Mouse (Mus musculus) neural tube, embryonic 13.5 days (tissue): ENCODE data around the gene Exog. TPM values are rescaled to one million over a fixed set of nuclear protein-coding genes. Genes with fewer than 3 reads are reported as not detected.

Source experiments
- ATAC-seq: fragments of 200-750 bp; cut with Nextera tagmentation; 2 replicates; pipeline ENCODE4 v1.8.0; 2017; ENCODE audit warnings: low read depth, mild to moderate bottlenecking, moderate TSS enrichment, moderate library complexity
- H3K27ac ChIP-seq: fragments of 300-500 bp; sonication (generic); replicated peaks from 2 replicates; pipeline ENCODE4 v1.5.1; 2015; ENCODE audit warnings: moderate library complexity, mild to moderate bottlenecking, inconsistent platforms
- H3K27me3 ChIP-seq: fragments of 300-500 bp; sonication (generic); 2 replicates; pipeline ENCODE4 v1.6.1; 2015; ENCODE audit warnings: mild to moderate bottlenecking, inconsistent platforms
- H3K36me3 ChIP-seq: fragments of 300-500 bp; sonication (generic); 2 replicates; pipeline ENCODE4 v1.6.1; 2015; ENCODE audit warnings: mild to moderate bottlenecking, inconsistent platforms
- H3K4me1 ChIP-seq: fragments of 300-500 bp; sonication (generic); replicated peaks from 2 replicates; pipeline ENCODE4 v1.6.1; 2015; ENCODE audit warnings: inconsistent platforms
- H3K4me2 ChIP-seq: fragments of 300-500 bp; sonication (generic); 2 replicates; pipeline ENCODE4 v1.6.1; 2015; ENCODE audit warnings: inconsistent platforms, mild to moderate bottlenecking, moderate library complexity
- H3K4me3 ChIP-seq: fragments of 300-500 bp; sonication (generic); 2 replicates; pipeline ENCODE4 v1.5.1; 2015; ENCODE audit warnings: mild to moderate bottlenecking, inconsistent platforms
- H3K9ac ChIP-seq: fragments of 300-500 bp; sonication (generic); 2 replicates; pipeline ENCODE4 v1.6.1; 2015; ENCODE audit warnings: moderate library complexity, mild to moderate bottlenecking, inconsistent platforms
- H3K9me3 ChIP-seq: fragments of 300-500 bp; sonication (generic); 2 replicates; pipeline ENCODE4 v1.6.1; 2016; ENCODE audit warnings: inconsistent platforms
- WGBS: fragments of 180-500 bp; shearing (Covaris S2); methylation state at CpG from one replicate; pipeline ENCODE4 v1.1.7; 2015; 5-methylcytosine and 5-hydroxymethylcytosine counted together
- polyA plus RNA-seq: library from polyadenylated mRNA; unstranded; fragments of >200 nt; fragmentation: Nextera tagmentation; extraction: Ambion mirVana; gene quantifications from 2 replicates; pipeline ENCODE4 v1.2.1, GENCODE M21; 2015

Gene Exog
- polyA plus RNA-seq = 45.4 and 47.2 TPM in 2 replicates

DNA sequence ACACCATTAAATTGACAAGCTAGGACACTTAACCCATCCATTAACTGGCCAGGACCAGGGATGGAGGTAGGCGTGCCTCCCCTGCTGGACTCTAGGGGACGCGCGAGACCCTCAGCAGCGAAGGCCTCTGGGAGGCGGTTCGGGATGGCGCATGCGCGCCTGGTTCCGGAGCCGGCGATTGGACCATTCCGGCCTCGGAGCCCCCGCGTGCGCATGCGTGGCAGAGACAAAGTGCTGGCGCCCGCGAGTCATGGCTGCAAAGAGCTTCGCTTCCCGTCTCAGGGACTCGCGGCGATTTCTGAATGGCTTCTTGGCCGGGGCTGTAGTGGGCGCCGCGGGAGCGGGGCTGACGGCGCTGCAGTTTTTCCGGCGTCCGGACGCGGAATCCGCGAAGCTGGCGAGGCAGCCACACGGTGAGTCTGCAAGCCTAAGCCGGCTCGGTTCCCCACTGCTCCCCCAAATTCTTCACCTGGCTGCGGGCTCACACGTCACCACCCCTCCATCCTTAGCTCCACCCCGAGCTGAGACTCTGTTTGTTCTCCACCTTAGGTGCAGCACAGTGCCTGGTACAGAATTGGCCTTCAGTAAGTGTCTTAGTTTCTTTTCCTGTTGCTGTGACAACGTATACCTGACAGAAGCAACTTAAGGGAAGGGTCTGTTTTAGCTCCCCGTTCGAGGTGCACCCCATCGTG lies at the start of gene Exog:
Gene Exog, plus strand, starts transcription at position 206 of the 692 bp plus-strand sequence.
- ATAC-seq = peak; percentile 94
- no peaks in the 10 kb centered on the region for H3K9me3 ChIP-seq
- H3K4me3 ChIP-seq = peak within 1 kb of the TSS; percentile 80
- peaks cover 16% of the 10 kb centered on the region for H3K4me1 ChIP-seq
- peak within 1 kb of the TSS; percentile 80 for H3K27ac ChIP-seq
- H3K36me3 ChIP-seq = peaks cover 41% of the 10 kb centered on the region
- H3K9ac ChIP-seq = peak within 1 kb of the TSS; percentile 93
- H3K4me2 ChIP-seq = peak within 1 kb of the TSS; percentile 88
- no peaks in the 10 kb centered on the region for H3K27me3 ChIP-seq
- under 1% methylated on average over 52 of the region's 52 CpGs for WGBS

GRCm38 (mm10) chr9:119401351-119401750 lies 43.4 kb upstream of the Exog start:
- Histone ChIP-seq H3K9me3 (no peaks in the 10 kb centered on the region), H3K36me3 (no peaks in the 10 kb centered on the region; the same call in 1 of the 2 replicates), H3K27me3 (no peaks in the 10 kb centered on the region), H3K4me3 (peak overlapping the region; percentile 93), H3K27ac (peak overlapping the region; percentile 100), H3K4me1 (peaks cover 40% of the 10 kb centered on the region), H3K4me2 (peak overlapping the region; percentile 82), H3K9ac (peak overlapping the region; percentile 100)
- ATAC-seq = no peak
- WGBS = 4% methylated on average over 7 of the region's 7 CpGs

GRCm38 (mm10) chr9:119401801-119402214 lies 42.9 kb upstream of the Exog start, which contains the start of gene Acvr2b:
TSS of gene Acvr2b (plus strand) at chr9:119402118.
- H3K4me1 ChIP-seq = peaks cover 43% of the 10 kb centered on the region
- no peaks in the 10 kb centered on the region for H3K9me3 ChIP-seq
- no peaks in the 10 kb centered on the region for H3K27me3 ChIP-seq
- ATAC-seq = peak; percentile 95
- WGBS = 0% methylated on average over 21 of the region's 32 CpGs
- peak within 1 kb of the TSS; percentile 100 for H3K9ac ChIP-seq
- H3K27ac ChIP-seq = peak within 1 kb of the TSS; percentile 100
- no peaks in the 10 kb centered on the region; the same call in 1 of the 2 replicates for H3K36me3 ChIP-seq
- H3K4me3 ChIP-seq = peak within 1 kb of the TSS; percentile 93
- peak within 1 kb of the TSS; percentile 82 for H3K4me2 ChIP-seq

DNA sequence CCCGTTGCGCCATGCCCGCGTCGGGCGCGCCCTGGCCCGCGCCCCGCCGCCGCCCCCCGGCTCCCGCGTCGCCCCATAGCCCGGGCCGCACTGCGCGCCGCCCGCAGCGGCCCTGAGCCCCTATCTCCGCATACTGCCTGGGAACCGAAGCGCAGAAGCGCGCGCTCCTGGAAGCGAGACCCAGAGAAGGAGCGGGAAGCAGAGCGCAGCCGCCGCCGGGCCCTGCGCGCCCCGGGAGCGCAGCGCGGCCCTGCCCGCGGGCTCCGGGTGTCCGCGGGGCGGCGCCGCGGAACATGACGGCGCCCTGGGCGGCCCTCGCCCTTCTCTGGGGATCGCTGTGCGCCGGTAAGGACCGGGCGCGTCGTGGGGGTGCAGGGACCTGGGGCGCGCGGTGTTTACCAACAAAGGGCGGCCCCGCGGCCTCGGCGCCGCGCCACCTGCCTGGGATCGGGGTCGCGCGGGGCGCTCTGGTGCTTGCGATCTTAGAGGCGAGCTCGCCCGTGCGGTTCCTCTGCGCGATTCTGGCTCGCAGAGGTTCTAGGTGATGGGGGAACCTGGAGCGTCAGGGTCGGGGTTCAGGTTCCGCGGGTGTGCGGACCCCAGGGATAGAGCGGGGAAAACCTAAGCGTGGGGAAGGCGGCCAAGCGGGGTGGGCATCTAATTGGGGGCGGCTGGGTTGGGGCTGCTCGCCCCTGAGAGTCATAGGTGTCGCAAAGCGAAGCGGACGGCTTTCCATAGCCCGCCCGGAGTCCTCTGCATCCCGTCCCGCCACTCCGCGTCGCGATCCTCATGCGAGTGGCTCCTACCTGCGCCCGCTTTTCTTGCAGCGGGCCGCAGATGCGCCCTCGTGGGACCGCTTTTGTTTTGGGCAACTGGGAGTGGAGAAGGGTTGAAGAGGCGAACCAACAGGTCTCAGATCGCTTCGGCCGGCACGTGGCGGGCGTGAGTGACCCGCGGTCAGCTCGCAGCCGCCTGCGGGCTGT lies 42.2 kb upstream of the Exog start:
- H3K4me3 ChIP-seq = peak overlapping the region; percentile 93
- peaks cover 45% of the 10 kb centered on the region for H3K4me1 ChIP-seq
- no peaks in the 10 kb centered on the region for H3K27me3 ChIP-seq
- no peaks in the 10 kb centered on the region for H3K9me3 ChIP-seq
- H3K36me3 ChIP-seq = no peaks in the 10 kb centered on the region; the same call in 1 of the 2 replicates
- H3K27ac ChIP-seq = peak overlapping the region; percentile 100
- peak overlapping the region; percentile 82 for H3K4me2 ChIP-seq
- H3K9ac ChIP-seq = peak overlapping the region; percentile 100
- under 1% methylated on average over 126 of the region's 127 CpGs for WGBS
- ATAC-seq = peak; percentile 62

DNA sequence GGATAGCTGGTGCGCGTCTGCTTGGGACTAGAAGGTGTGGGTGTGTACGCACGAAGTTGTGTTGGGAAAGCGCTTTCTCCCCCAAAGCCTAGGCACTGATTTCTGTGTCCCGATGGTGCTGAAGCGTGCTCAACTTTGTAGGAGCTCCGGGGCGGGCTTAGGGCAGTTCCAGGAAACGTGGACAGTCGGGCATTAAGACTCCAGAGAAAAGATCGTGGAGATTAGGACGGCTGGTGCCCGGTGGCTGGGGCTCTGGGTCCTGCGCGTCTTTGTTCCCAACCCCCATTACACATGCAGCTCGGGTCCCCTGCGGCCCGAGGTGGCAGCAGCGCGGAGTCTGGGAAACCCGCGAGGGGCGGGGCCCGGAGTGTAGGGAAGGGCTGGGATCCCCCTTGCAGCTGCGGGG lies 41.5 kb upstream of the Exog start:
- H3K9ac ChIP-seq = peak overlapping the region; percentile 100
- H3K4me2 ChIP-seq = peak overlapping the region; percentile 82
- no peaks in the 10 kb centered on the region for H3K27me3 ChIP-seq
- peak; percentile 56 for ATAC-seq
- no peaks in the 10 kb centered on the region; the same call in 1 of the 2 replicates for H3K36me3 ChIP-seq
- H3K4me3 ChIP-seq = peak overlapping the region; percentile 93
- H3K9me3 ChIP-seq = no peaks in the 10 kb centered on the region
- WGBS = under 1% methylated on average over 26 of the region's 26 CpGs
- H3K4me1 ChIP-seq = peaks cover 52% of the 10 kb centered on the region
- peak overlapping the region; percentile 100 for H3K27ac ChIP-seq

GRCm38 (mm10) chr9:119404090-119404489 lies 40.7 kb upstream of the Exog start:
- WGBS = 68% methylated on average over 5 of the region's 5 CpGs
- Histone ChIP-seq H3K4me2 (peak overlapping the region; percentile 82), H3K4me3 (peak overlapping the region; percentile 93), H3K36me3 (no peaks in the 10 kb centered on the region; the same call in 1 of the 2 replicates), H3K9ac (peak overlapping the region; percentile 100), H3K4me1 (peaks cover 60% of the 10 kb centered on the region), H3K27ac (no peak overlapping the region), H3K9me3 (no peaks in the 10 kb centered on the region), H3K27me3 (no peaks in the 10 kb centered on the region)
- no peak for ATAC-seq

- H3K9me3 ChIP-seq = no peaks in the 10 kb centered on the region; the same call in 1 of the 2 replicates
- H3K4me1 ChIP-seq = peaks cover 54% of the 10 kb centered on the region
- no peak overlapping the region for H3K9ac ChIP-seq
- H3K4me2 ChIP-seq = no peak overlapping the region
- H3K36me3 ChIP-seq = peaks cover 12% of the 10 kb centered on the region
- 90% methylated on average over 15 of the region's 15 CpGs for WGBS
- no peak overlapping the region for H3K4me3 ChIP-seq
- no peaks in the 10 kb centered on the region for H3K27me3 ChIP-seq
- 0 out of 2 replicates have a peak overlapping the region, but pooled peaks have one; percentile 9 for H3K27ac ChIP-seq
- no peak for ATAC-seq
Measured at GRCm38 (mm10) chr9:119407884-119408283, 36.9 kb upstream of the Exog start.

DNA sequence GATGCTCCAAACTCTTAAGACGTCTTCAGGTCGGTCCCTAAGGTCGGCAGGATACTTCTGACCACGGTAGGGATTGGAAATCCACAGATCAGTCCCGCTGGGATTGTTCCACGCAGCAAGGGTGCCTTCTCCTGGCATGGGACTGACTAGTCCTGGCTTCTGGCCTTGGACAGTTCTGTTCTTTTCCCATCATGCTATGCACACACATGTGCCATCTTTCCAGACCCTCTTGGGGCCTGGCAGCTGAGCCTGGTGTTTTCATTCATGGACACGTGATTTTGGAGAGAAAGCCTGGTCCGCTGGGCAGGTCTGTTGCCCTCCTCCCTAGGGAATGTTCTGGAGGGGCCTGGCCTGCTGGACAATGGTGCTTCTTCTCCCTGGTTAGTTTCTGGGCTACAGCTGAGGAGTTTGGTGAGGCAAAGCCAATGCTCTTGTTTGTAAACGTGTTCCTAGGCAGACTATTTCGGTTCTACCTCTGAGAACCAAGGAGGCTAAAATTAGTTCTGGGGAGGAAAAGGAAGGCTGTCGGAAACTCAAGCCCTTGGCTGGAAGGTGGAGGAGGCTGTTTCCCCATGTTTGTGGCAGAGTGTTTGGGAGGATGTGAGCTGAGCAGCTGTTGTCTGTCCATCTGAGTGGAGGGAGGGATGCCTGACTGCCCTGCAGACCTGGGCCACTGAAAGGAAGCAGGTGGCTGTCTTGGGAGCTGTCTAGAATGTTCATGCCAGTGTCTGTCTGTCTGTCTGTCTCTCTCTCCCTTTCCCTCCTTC lies 35.7 kb upstream of the Exog start:
- Histone ChIP-seq H3K36me3 (peaks cover 16% of the 10 kb centered on the region), H3K27ac (0 out of 2 replicates have a peak overlapping the region, but pooled peaks have one; percentile 9), H3K4me1 (peaks cover 46% of the 10 kb centered on the region), H3K9ac (no peak overlapping the region), H3K9me3 (no peaks in the 10 kb centered on the region; the same call in 1 of the 2 replicates), H3K4me2 (no peak overlapping the region), H3K4me3 (no peak overlapping the region), H3K27me3 (no peaks in the 10 kb centered on the region)
- WGBS = 79% methylated on average over 11 of the region's 11 CpGs
- ATAC-seq = no peak

GRCm38 (mm10) chr9:119409864-119410263 lies 34.9 kb upstream of the Exog start:
- Histone ChIP-seq H3K27me3 (no peaks in the 10 kb centered on the region), H3K36me3 (peaks cover 16% of the 10 kb centered on the region), H3K27ac (no peak overlapping the region), H3K9ac (no peak overlapping the region), H3K4me1 (peaks cover 39% of the 10 kb centered on the region), H3K4me3 (no peak overlapping the region), H3K4me2 (no peak overlapping the region), H3K9me3 (no peaks in the 10 kb centered on the region; the same call in 1 of the 2 replicates)
- no peak for ATAC-seq
- 82% methylated on average over 5 of the region's 5 CpGs for WGBS

- 0 out of 2 replicates have a peak overlapping the region, but pooled peaks have one; percentile 5 for H3K27ac ChIP-seq
Measured at GRCm38 (mm10) chr9:119418025-119418424, 26.7 kb upstream of the Exog start.

GRCm38 (mm10) chr9:119419852-119420438 lies 24.8 kb upstream of the Exog start:
- H3K4me2 ChIP-seq = no peak overlapping the region
- H3K9ac ChIP-seq = no peak overlapping the region
- no peak overlapping the region for H3K4me3 ChIP-seq
- H3K27ac ChIP-seq = no peak overlapping the region
- H3K4me1 ChIP-seq = peaks cover 63% of the 10 kb centered on the region
- H3K36me3 ChIP-seq = no peaks in the 10 kb centered on the region
- no peaks in the 10 kb centered on the region for H3K27me3 ChIP-seq
- no peak for ATAC-seq
- no peaks in the 10 kb centered on the region for H3K9me3 ChIP-seq
- 85% methylated on average over 12 of the region's 12 CpGs for WGBS

More at GRCm38 (mm10) chr9:119418025-119418424, 26.7 kb upstream of the Exog start:
- ATAC-seq = no peak
- Histone ChIP-seq H3K36me3 (0 out of 2 replicates have a peak, but pooled peaks cover 3% of the 10 kb centered on the region), H3K4me2 (no peak overlapping the region), H3K27me3 (no peaks in the 10 kb centered on the region), H3K4me3 (no peak overlapping the region), H3K9me3 (no peaks in the 10 kb centered on the region), H3K9ac (no peak overlapping the region), H3K4me1 (peaks cover 47% of the 10 kb centered on the region)
- WGBS = 72% methylated on average over 18 of the region's 18 CpGs
